Mouse (Mus musculus): Measurements from ENCODE around the gene Efcab2.

GRCm38 (mm10) chr1:178491733-178492132, 85.8 kb downstream of the Efcab2 start:
- TF ChIP-seq POLR2A (IDR thresholded peaks at IDR 0.05; ENCODE audit: borderline replicate concordance, low read depth, low read length) = no peak
- no peak for TF ChIP-seq CTCF (IDR thresholded peaks at IDR 0.05; ENCODE audit: low read depth, low read length)

Measured in bone marrow macrophage, adult 2 months (primary cell).